Mouse (Mus musculus) intestine, embryonic 16.5 days (tissue): ENCODE results near the gene Ccm2. TPM values are rescaled to one million over a fixed set of nuclear protein-coding genes. Genes with fewer than 3 reads are reported as not detected.

Experiments
- ATAC-seq: fragments of 200-750 bp; cut with Nextera tagmentation; 2 replicates; pipeline ENCODE4 v1.8.0; 2017; ENCODE audit warnings: moderate TSS enrichment, moderate library complexity
- H3K27ac ChIP-seq: fragments of 300-500 bp; sonication (generic); 2 replicates; pipeline ENCODE4 v1.5.1; 2014; ENCODE audit warnings: mild to moderate bottlenecking, low read length
- H3K27me3 ChIP-seq: fragments of 300-500 bp; sonication (generic); replicated peaks from 2 replicates; pipeline ENCODE4 v1.6.1; 2014; ENCODE audit warnings: low read length, control low read depth, mixed read lengths; ENCODE audit not compliant: control insufficient read depth, insufficient read depth
- H3K36me3 ChIP-seq: fragments of 300-500 bp; sonication (generic); 2 replicates; pipeline ENCODE4 v1.6.1; 2014; ENCODE audit warnings: low read length, control low read depth; ENCODE audit not compliant: control insufficient read depth, insufficient read depth
- H3K4me1 ChIP-seq: fragments of 300-500 bp; sonication (generic); 2 replicates; pipeline ENCODE4 v1.6.1; 2014; ENCODE audit warnings: low read length, control low read depth, mixed read lengths; ENCODE audit not compliant: control insufficient read depth, insufficient read depth
- H3K4me2 ChIP-seq: fragments of 300-500 bp; sonication (generic); 2 replicates; pipeline ENCODE4 v1.6.1; 2014; ENCODE audit warnings: low read depth, low read length, control low read depth
- H3K4me3 ChIP-seq: fragments of 300-500 bp; sonication (generic); 2 replicates; pipeline ENCODE4 v1.5.1; 2014; ENCODE audit warnings: mild to moderate bottlenecking, low read length
- H3K9ac ChIP-seq: fragments of 300-500 bp; sonication (generic); 2 replicates; pipeline ENCODE4 v1.6.1; 2014; ENCODE audit warnings: low read depth, low read length
- H3K9me3 ChIP-seq: fragments of 300-500 bp; sonication (generic); 2 replicates; pipeline ENCODE4 v1.6.1; 2016; ENCODE audit warnings: low read length, control low read depth; ENCODE audit not compliant: control insufficient read depth
- WGBS: fragments of 180-500 bp; shearing (Covaris S2); extraction: QIAGEN DNeasy Blood & Tissue Kit; methylation state at CpG from one replicate; pipeline ENCODE4 v1.1.7; 2014; 5-methylcytosine and 5-hydroxymethylcytosine counted together
- polyA plus RNA-seq: library from polyadenylated mRNA; unstranded; fragments of >200 nt; fragmentation: Nextera tagmentation; extraction: Ambion mirVana; gene quantifications from 2 replicates; pipeline ENCODE4 v1.2.1, GENCODE M21; 2015

Gene Ccm2
- 67.7 and 69.9 TPM in 2 replicates for polyA plus RNA-seq

DNA sequence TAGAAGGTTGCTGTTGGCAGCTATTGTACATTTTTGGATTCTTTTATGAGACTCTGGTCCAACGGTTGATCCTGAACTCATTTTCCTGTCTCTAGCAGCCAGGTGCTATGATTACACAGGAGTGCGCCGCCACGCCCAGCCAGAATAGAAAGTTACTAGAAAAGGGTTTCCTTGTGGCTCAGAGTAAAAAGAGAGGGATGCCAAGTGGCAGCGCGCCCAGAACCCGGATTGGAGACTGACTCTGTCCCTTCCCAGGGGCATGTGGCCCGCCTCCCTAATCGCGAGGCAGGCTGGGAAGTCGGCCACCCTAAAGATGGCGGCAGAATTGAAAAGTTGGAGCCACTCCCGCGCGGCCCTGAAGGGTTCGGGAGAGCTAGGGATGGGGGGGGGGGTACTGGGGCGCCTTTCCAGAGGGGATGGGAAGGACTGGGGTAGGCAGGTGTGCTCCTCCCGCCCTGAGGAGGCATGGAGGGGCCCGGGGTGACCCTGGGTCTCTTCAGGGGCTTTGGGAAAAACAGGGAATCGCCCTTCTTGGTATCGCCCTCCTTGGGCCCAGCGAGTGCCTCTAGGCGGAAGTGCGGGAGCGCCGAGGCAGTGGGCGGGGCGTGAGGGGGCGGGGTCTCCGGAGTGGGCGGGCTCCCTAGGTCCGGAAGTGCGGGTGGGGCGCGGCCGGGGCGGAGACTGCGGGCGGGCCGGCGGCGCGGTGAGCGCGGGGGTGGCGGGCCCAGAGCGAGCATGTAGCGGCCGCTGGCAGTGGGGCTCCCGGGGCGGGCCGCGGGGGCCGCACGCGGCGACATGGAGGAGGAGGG is at the start of gene Ccm2:
Ccm2 (plus strand) TSS at position 683 of the 809 bp plus-strand sequence.
- peak within 1 kb of the TSS; percentile 98 for H3K27ac ChIP-seq
- peak within 1 kb of the TSS; percentile 74 for H3K4me3 ChIP-seq
- no peaks in the 10 kb centered on the region for H3K9me3 ChIP-seq
- peak; percentile 96 for ATAC-seq
- peaks cover 11% of the 10 kb centered on the region for H3K4me1 ChIP-seq
- peaks cover 3% of the 10 kb centered on the region; the same call in 1 of the 2 replicates for H3K36me3 ChIP-seq
- H3K4me2 ChIP-seq, result peak within 1 kb of the TSS; percentile 65
- H3K27me3 ChIP-seq, result no peaks in the 10 kb centered on the region
- peak within 1 kb of the TSS; percentile 83 for H3K9ac ChIP-seq
- WGBS, result under 1% methylated on average over 53 of the region's 57 CpGs

DNA sequence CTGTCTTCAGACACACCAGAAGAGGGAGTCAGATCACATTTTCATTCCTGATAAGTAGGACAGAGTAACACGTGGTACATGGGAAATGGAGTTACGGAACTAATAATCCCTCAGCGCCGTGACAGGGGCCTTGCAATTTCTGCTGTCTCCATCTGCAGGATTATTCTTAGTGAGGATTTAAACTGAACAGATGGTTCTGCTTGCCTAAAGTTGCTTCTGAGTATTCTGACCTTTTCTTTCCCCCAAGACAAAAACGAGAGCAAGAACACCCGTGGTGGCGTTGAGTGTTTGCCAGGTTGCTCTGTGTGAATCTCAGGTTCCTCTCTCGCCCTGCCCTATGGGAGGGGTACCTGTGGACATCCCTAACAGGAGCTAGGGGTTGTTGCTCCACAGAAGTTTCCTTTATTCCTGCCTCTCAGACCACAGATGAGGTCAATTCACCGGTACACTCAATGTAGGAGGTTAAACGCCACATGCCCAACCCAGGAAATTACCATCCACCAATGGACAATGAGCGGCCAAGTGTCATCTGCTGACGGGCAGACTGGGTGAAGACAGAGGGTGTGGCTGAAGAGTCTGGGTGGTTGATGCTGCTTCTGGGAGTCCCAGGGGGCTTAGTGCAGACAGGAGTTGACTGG is 49.3 kb upstream of the Ccm2 start:
- Histone ChIP-seq H3K4me2 (no peak overlapping the region), H3K27me3 (no peaks in the 10 kb centered on the region), H3K9me3 (no peaks in the 10 kb centered on the region), H3K27ac (no peak overlapping the region), H3K4me1 (no peaks in the 10 kb centered on the region), H3K4me3 (no peak overlapping the region), H3K36me3 (no peaks in the 10 kb centered on the region), H3K9ac (no peak overlapping the region)
- WGBS, result 78% methylated on average over 12 of the region's 12 CpGs
- no peak for ATAC-seq

DNA sequence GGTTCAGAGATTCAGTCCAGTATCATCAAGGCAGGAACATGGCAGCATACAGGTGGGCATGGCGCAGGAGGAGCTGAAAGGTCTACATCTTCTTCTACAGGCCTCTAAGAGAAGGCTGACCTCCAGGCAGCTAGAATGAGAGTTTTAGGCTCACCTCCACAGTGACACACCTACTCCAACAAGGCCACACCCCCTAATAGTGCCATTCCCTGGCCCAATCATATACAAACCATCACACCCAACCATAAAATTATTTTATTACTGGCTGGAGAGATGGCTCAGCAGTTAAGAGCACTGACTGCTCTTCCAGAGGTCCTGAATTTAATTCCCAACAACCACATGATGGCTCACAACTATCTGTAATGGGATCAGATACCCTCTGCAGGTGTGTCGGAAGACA is 44.2 kb upstream of the Ccm2 start:
- Histone ChIP-seq H3K4me1 (peaks cover 3% of the 10 kb centered on the region; the same call in 1 of the 2 replicates), H3K36me3 (no peaks in the 10 kb centered on the region), H3K9ac (no peak overlapping the region), H3K27ac (no peak overlapping the region), H3K4me3 (no peak overlapping the region), H3K27me3 (no peaks in the 10 kb centered on the region), H3K4me2 (no peak overlapping the region), H3K9me3 (no peaks in the 10 kb centered on the region)
- WGBS, result 85% methylated on average over 2 of the region's 2 CpGs
- peak; percentile 67 for ATAC-seq

DNA sequence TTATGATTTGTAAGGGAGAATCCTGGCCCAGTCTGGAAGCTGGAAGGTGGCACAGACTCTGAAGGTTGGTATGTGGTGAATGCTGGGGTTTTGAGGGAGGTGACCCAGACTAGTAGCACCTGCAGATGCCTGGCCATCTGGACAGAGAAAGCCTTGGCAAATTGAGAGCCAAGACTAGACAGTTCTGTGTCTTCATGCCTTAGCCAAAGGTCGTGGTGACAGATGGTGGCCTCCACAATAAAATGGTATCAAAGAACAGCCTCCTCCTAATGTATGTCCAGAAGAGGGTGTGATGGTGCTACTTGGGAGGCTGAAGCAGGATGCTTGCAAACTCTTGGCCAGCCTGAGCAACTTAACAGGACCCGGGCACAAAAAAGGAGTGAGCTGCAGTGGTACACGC is 42.5 kb upstream of the Ccm2 start:
- H3K27ac ChIP-seq, result peak overlapping the region; percentile 69
- peak; percentile 15; the same call in 1 of the 2 replicates for ATAC-seq
- H3K27me3 ChIP-seq, result no peaks in the 10 kb centered on the region
- H3K4me1 ChIP-seq, result peaks cover 3% of the 10 kb centered on the region; the same call in 1 of the 2 replicates
- H3K4me3 ChIP-seq, result no peak overlapping the region
- H3K36me3 ChIP-seq, result no peaks in the 10 kb centered on the region
- no peak overlapping the region; the same call in 1 of the 2 replicates for H3K9ac ChIP-seq
- peak overlapping the region; percentile 3; the same call in 1 of the 2 replicates for H3K4me2 ChIP-seq
- 63% methylated on average over 3 of the region's 3 CpGs for WGBS
- H3K9me3 ChIP-seq, result no peaks in the 10 kb centered on the region

DNA sequence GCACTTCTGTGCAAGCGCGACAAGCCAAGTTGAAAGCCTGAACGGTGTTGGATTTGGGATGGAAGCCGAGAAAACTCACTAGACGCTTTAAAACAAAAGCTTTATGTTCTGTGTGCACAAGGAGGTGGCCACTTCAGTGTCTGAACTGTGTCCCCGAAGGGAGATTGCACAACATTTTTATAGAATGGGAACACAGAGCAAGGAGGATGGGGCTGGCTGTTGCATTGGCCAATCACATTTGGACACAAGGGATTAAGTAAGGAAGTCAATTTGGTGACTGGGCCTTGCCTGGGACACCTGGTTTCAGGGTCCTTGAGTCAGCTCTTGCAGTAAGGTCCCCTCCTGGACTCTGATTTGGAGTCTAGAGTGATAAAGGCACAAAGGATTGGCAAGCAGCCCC is 42.0 kb upstream of the Ccm2 start:
- peak; percentile 88 for ATAC-seq
- Histone ChIP-seq H3K27me3 (no peaks in the 10 kb centered on the region), H3K4me1 (peaks cover 3% of the 10 kb centered on the region; the same call in 1 of the 2 replicates), H3K4me3 (no peak overlapping the region), H3K9me3 (no peaks in the 10 kb centered on the region), H3K9ac (no peak overlapping the region; the same call in 1 of the 2 replicates), H3K4me2 (0 out of 2 replicates have a peak overlapping the region, but pooled peaks have one; percentile 3), H3K27ac (peak overlapping the region; percentile 69), H3K36me3 (no peaks in the 10 kb centered on the region)
- WGBS, result 58% methylated on average over 6 of the region's 6 CpGs

DNA sequence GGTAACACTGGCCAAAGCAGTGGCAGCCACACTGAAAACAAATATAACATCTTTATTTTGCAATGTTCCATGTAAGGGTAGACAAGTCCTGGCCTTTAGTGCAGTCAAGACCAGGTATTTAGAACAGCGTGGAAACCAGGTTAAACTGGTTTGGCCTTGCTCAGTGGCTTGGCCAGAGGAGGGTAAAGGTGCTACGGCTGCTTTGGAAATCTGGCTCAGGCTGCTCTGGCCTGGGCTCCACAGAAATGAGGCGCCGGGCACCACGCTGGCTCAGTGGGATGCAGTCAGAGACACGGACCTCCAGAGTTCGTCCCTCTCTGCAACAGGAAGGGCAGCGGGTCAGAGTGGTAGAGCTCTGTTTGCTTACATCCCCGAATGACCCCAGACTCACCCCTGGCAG is 40.2 kb upstream of the Ccm2 start:
- no peak overlapping the region for H3K27ac ChIP-seq
- H3K4me2 ChIP-seq, result no peak overlapping the region
- H3K9me3 ChIP-seq, result no peaks in the 10 kb centered on the region
- peaks cover 3% of the 10 kb centered on the region; the same call in 1 of the 2 replicates for H3K4me1 ChIP-seq
- no peaks in the 10 kb centered on the region for H3K27me3 ChIP-seq
- H3K9ac ChIP-seq, result no peak overlapping the region
- no peak for ATAC-seq
- no peaks in the 10 kb centered on the region for H3K36me3 ChIP-seq
- no peak overlapping the region for H3K4me3 ChIP-seq
- 67% methylated on average over 9 of the region's 9 CpGs for WGBS

DNA sequence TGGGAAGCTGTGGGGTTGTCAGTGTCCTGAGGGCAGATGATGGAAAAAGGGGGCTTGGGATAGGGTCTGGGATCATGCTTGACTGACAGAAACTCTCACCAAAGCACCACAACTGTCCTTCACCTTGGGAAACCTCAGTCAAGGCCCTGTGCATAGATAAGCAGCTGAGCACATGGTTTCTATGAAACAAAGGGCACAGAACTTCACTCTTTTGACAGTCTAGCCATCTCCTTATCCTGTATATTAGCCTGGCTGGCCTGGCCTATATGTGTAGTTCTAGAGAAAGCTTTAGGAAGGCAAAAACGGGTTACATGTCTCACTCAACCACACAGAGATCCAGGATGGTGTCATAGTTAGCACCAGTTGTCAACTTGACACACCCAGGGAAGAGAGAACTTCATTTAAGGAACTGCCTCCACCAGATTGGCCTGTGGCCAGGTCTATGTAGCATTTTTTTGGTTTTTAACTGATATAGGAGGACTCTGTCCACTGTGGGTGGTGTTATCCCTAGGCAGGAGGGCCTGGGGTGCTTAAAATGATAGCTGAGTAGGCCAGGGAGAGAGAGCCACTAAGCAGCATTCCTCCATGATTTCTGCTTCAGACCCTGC is 38.3 kb upstream of the Ccm2 start:
- H3K4me1 ChIP-seq, result peaks cover 3% of the 10 kb centered on the region; the same call in 1 of the 2 replicates
- no peaks in the 10 kb centered on the region for H3K36me3 ChIP-seq
- H3K4me2 ChIP-seq, result no peak overlapping the region
- ATAC-seq, result no peak
- no peaks in the 10 kb centered on the region for H3K27me3 ChIP-seq
- no peak overlapping the region for H3K9ac ChIP-seq
- H3K4me3 ChIP-seq, result no peak overlapping the region
- H3K9me3 ChIP-seq, result no peaks in the 10 kb centered on the region
- 63% methylated on average over 1 of the region's 1 CpGs for WGBS
- H3K27ac ChIP-seq, result no peak overlapping the region

DNA sequence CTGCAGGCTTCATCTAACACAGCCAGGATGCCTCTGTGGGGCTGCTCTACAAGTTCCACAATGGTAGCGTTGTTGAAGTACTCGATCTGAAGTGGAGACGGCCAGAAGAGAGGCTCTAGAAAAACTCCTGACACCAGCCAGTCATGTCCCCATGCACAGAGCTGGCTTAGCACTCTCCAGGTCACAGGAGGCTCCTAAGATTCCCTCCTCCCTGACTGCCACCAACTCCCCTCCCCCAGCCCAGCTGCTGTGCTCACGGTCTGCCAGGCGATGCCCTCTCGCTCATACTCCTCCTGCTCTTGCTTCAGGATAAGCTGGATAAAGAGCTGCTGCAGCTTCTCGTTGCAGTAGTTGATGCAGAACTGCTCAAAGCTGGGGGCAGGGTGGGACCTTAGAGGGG is 31.9 kb upstream of the Ccm2 start:
- H3K9me3 ChIP-seq, result no peaks in the 10 kb centered on the region
- H3K36me3 ChIP-seq, result no peaks in the 10 kb centered on the region
- no peak overlapping the region for H3K4me2 ChIP-seq
- no peak overlapping the region for H3K4me3 ChIP-seq
- no peak for ATAC-seq
- no peak overlapping the region for H3K9ac ChIP-seq
- WGBS, result 36% methylated on average over 7 of the region's 7 CpGs
- peaks cover 3% of the 10 kb centered on the region; the same call in 1 of the 2 replicates for H3K4me1 ChIP-seq
- H3K27me3 ChIP-seq, result no peaks in the 10 kb centered on the region
- H3K27ac ChIP-seq, result no peak overlapping the region

DNA sequence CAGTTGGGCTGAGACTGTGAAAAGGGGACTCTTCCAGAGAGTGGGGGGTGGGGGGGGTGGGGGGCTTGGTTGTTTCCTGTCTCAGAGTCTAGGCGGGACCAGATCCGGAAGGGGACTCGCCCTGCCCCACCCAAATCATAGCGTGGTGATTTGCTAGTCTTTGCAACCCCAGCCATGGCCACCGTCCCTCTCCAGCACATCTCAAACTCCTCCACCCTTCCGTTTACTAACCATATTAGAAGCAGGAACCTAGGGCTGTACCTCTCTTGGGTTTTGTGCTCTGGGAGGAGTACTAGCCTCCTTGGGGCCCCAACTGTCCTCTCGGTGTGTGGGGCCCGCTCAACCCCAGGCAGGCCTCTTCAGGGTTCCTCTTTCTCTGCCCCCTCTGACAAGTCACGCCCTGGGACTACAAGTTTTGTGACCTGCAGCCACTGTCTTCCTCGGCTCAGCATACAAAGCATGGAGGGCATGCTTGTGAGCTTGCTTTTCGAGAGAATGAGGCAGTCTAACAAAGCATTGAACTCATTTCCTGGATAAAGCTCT is 27.1 kb upstream of the Ccm2 start:
- peak; percentile 38; the same call in 1 of the 2 replicates for ATAC-seq
- Histone ChIP-seq H3K9me3 (no peaks in the 10 kb centered on the region), H3K4me3 (no peak overlapping the region), H3K9ac (peak overlapping the region; percentile 26; the same call in 1 of the 2 replicates), H3K4me1 (peaks cover 4% of the 10 kb centered on the region; the same call in 1 of the 2 replicates), H3K36me3 (peaks cover 2% of the 10 kb centered on the region; the same call in 1 of the 2 replicates), H3K27me3 (no peaks in the 10 kb centered on the region), H3K27ac (no peak overlapping the region), H3K4me2 (no peak overlapping the region)
- WGBS, result 63% methylated on average over 11 of the region's 11 CpGs
